Mouse (Mus musculus) gastrocnemius, adult 2 months (tissue): ENCODE measurements around the gene Cplx1. TPM values are rescaled to one million over a fixed set of nuclear protein-coding genes. Genes with fewer than 3 reads are reported as not detected.
"Not testable (repeated sequence)": the region's sequence is repeated elsewhere in the genome, so short reads cannot be mapped to it uniquely, and the experiment has no call there.

Experiments
- DNase-seq: peaks from one replicate; pipeline ENCODE4 v3.0.0; 2022
- H3K27ac ChIP-seq: fragments of 200-600 bp; 2 replicates; pipeline ENCODE4 v1.8.1; 2022; ENCODE audit warnings: mild to moderate bottlenecking
- H3K4me3 ChIP-seq: fragments of 200-600 bp; 2 replicates; pipeline ENCODE4 v1.8.1; 2022; ENCODE audit warnings: mild to moderate bottlenecking, moderate library complexity
- CTCF ChIP-seq: fragments of 200-600 bp; IDR thresholded peaks from 2 replicates; pipeline ENCODE4 v1.8.1; 2022; ENCODE audit warnings: antibody characterized with exemption, mild to moderate bottlenecking, moderate library complexity
- intact Hi-C: fragments of 180-260 bp; cut with DNase I; formaldehyde crosslinking; loops from one replicate; pipeline ENCODE4 v1.15.1; 2025
- total RNA-seq, 2 experiments: library from RNA; stranded (reverse); gene quantifications; 2 replicates each; pipeline ENCODE4 v1.2.3; 2021

Gene Cplx1
- total RNA-seq, 2 experiments from 2014 or later, result not detected

DNA sequence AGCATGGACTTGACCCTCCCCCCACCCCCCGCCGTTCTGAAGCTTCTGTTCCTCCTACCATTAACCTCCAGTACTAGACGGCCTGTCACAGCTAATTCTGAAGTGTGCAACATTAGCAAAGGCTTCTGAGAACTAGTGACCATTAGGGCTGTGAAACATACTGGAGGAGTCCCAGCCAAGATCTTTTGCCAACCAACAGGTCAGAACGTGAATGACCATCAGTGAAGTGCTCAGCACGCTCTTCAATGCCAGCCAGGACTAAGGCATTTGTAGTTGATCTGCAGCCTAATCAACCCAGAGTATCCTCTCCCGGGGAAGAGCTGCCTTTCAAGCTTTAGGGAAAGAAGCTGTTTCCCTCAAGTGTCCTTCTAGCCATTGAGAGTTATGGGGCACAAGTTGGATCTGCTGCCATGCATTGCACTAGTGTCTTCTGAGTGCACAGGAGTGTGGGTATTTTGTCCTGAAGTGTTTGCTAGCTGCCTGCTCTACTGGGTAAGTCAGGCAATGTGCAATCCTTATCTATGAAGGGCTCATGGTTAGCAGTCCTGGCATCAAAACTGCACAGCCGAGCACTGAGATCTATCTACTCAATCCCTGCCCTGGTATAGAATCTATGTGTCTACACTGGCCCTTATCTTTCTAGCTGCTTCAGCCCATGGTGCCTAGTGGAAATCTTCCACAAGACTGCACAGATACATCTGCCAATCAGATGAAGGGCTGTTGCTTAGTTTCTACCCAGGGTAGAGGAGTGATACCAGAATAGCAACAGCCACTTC lies 6.1 kb downstream of the Cplx1 start:
- intact Hi-C loops, result no loop called here
- H3K27ac ChIP-seq, result no peak overlapping the region

GRCm38 (mm10) chr5:108534188-108534587 lies 15.6 kb downstream of the Cplx1 start:
- intact Hi-C loops, result no loop called here
- no peak for DNase-seq
- H3K4me3 ChIP-seq, result no peak overlapping the region
- TF ChIP-seq CTCF, result no peak
- no peak overlapping the region for H3K27ac ChIP-seq

More for the DNA sequence above, 6.1 kb downstream of the Cplx1 start:
- DNase-seq, result no peak
- H3K4me3 ChIP-seq, result no peak overlapping the region
- TF ChIP-seq CTCF, result no peak

DNA sequence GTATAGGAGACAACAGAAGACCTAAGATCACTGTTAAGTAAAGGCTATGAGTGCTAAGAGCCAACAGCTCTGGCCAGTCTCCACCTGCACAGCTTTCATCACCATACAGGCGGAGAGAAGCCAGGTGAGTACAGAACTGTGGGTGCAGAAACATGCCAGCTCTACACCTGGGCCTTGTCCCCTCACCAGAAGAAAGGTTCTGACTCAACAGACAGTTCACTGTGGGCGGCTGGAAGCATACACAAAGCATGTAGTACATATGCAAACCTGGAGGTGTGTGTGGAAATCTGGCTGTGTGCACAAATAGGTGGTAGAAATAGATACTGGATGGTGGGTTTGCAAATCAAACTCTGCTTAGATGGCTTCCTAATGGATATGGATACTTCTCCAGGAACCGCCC lies 27.2 kb downstream of the Cplx1 start:
- TF ChIP-seq CTCF, result no peak
- intact Hi-C loops, result no loop called here
- no peak overlapping the region for H3K4me3 ChIP-seq
- DNase-seq, result no peak
- H3K27ac ChIP-seq, result no peak overlapping the region

DNA sequence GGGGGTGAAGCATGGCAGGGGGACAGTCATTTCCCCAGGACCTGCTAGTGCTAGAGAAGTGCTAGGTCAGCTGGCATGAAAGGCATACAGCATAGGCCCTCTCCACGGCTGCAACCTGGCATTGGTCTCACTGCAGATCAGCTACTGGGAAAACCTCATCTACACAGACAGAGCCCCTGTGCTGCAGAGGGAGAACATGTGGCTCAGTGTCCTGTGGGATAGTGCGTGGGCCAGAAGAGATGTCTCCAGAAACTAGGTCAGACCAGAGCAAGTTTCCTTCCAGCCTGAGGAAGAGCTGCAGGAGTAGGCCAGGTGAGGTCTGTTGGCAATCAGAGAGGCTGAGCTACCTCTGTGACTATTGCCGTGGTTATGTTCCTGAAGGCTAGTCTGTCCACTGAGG lies 27.9 kb downstream of the Cplx1 start:
- intact Hi-C loops, result no loop called here
- no peak for DNase-seq
- H3K4me3 ChIP-seq, result no peak overlapping the region
- no peak for TF ChIP-seq CTCF
- H3K27ac ChIP-seq, result no peak overlapping the region

DNA sequence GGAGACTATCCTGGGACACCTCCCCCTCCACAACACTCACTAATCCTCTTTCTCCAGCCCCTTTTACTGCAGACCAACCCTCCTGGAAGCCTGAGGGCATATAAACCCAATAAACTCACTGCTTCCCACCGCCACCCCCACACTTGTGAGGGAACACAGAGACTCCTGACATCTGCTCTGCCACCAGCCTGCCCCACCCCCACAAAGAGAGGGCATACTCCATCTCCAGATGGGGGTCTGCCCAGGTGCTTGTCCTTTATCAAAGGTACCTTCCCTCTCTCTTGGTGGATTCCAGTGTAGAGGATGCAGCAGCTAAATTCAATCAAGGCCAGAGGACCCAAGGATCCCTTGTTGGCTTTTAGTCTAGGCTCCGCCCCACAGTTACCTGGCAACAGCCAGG lies 28.8 kb downstream of the Cplx1 start:
- intact Hi-C loops, result no loop called here
- Histone ChIP-seq H3K27ac (no peak overlapping the region), H3K4me3 (no peak overlapping the region)
- DNase-seq, result no peak
- TF ChIP-seq CTCF, result no peak

DNA sequence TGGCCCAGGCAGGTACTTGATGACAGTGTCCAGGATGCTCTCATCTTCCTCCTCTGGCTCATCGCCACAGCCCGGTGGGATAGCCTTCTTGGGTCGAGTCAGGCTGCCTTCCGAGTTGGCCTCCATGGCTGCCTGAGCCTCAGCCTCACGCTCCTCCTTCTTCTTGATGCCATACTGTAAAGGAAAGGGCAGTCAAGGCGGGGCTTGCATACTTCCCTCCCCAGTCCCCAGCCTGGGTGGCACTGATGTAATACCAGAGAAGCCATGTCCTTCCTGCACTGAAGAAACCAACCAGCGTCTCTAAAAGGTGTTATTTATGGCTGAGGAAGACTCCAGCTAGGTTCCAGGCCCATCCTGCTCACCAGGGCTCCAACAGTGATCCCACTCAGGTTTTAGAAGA lies 29.7 kb downstream of the Cplx1 start:
- Histone ChIP-seq H3K27ac (no peak overlapping the region), H3K4me3 (no peak overlapping the region)
- no peak for DNase-seq
- no peak for TF ChIP-seq CTCF
- intact Hi-C loops, result no loop called here

GRCm38 (mm10) chr5:108518951-108519350 lies 30.9 kb downstream of the Cplx1 start:
- TF ChIP-seq CTCF, result no peak
- intact Hi-C loops, result no loop called here
- no peak for DNase-seq
- Histone ChIP-seq H3K4me3 (no peak overlapping the region), H3K27ac (no peak overlapping the region)

- no peak for DNase-seq
- H3K27ac ChIP-seq, result no peak overlapping the region
- intact Hi-C loops, result no loop called here
- TF ChIP-seq CTCF, result no peak
- no peak overlapping the region for H3K4me3 ChIP-seq
These were observed 31.5 kb downstream of the Cplx1 start for GRCm38 (mm10) chr5:108518106-108518885.

DNA sequence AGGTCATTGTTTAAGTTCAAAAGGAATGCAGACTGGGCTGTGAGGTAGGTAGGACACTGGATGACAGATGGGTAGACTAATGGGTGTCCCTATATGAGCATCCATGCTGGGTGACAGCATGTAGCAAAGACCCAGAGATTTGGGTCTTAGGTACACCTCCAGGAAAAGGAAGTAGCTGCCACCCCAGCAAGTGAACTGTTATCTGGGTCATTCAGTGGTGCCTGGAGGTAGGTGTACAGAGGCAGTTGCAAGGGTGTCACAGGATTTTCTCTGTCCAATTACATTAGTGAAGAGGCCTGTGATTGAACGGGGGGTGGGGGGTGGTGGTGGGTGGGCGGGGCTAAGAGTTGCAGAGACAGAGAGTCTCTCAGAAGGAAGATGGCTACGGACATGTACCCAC lies 33.2 kb downstream of the Cplx1 start:
- no peak for TF ChIP-seq CTCF
- intact Hi-C loops, result no loop called here
- no peak overlapping the region for H3K4me3 ChIP-seq
- no peak for DNase-seq
- H3K27ac ChIP-seq, result no peak overlapping the region

DNA sequence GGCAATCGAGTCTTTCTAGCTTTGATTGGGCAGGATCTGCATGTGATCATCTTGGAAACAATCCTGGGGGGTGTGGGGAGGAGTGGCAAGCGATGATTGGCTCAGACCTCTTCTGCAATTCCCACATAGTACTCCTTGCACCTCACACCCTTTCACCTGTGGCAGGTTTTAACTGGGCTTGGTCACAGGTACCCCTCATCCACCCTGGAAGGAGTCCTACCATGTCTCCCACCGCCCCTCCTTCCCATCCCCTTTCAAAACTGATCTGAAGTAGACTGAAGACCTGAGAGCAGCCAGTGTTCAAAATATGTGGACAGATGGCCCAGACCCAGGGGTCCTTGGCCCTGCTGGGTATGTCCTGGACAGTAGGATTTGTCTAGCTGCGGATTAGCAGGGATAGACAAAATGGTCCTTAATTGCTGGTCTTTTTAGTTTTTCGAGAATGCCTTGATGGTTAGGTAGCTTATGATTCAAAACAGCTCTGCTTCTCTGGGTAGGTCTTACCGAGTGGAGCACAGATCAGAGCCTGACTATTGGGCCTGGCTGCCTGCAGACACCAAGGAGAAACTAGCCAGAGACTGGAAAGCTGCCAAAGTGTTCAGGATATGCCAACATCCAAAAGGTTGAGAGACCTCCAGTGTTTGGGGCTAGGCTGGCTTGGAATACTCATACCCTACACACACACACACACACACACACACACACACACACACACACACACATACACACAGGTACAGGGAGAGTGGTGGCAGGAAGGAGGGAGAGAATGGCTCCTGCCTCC lies 34.1 kb downstream of the Cplx1 start:
- no peak for DNase-seq
- intact Hi-C loops, result no loop called here
- H3K27ac ChIP-seq, result no peak overlapping the region
- TF ChIP-seq CTCF, result no peak
- no peak overlapping the region for H3K4me3 ChIP-seq

- no peak for DNase-seq
- H3K27ac ChIP-seq, result no peak overlapping the region
- no peak for TF ChIP-seq CTCF
- no peak overlapping the region for H3K4me3 ChIP-seq
- intact Hi-C loops, result no loop called here
These were observed 47.5 kb downstream of the Cplx1 start for GRCm38 (mm10) chr5:108502286-108502685.

DNA sequence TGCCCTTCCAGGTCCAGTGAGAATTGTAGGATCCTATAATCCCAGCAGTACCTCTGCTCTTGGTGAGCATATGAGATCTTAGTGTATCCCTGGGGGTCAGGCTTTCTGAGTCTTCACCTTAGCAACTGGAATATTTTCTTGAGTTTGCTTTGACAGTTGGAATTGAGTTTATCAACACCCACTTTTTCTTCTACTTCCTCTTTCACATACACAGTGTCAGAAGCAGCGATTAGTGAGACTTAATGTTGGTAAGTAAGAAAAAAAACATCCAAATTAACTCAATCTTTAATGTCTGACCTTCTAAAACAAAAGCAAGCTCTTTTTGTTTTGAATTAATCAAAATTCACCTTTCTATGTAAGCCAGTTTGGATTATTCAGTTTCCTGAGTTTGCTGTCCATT lies 48.3 kb downstream of the Cplx1 start:
- no peak overlapping the region for H3K4me3 ChIP-seq
- DNase-seq, result no peak
- H3K27ac ChIP-seq, result no peak overlapping the region
- no peak for TF ChIP-seq CTCF
- intact Hi-C loops, result no loop called here

- H3K27ac ChIP-seq, intact Hi-C loops, DNase-seq, H3K4me3 ChIP-seq: not testable (repeated sequence)
These were observed 63.7 kb downstream of the Cplx1 start for GRCm38 (mm10) chr5:108486148-108486547.
